Mouse (Mus musculus) CH12.LX (cell line): Measurements from ENCODE around the gene Hist1h2ae.
A peak's percentile ranks its signal among the peaks of the same experiment; 100 is the strongest.

Experiments
- CHD2 ChIP-seq: IDR thresholded peaks from 2 replicates; pipeline ENCODE4 v1.6.1; 2011; ENCODE audit warnings: low read length, improper control_type of control experiment
- MAFK ChIP-seq: IDR thresholded peaks from 2 replicates; pipeline ENCODE4 v1.6.1; 2011; ENCODE audit warnings: low read length, improper control_type of control experiment; ENCODE audit not compliant: insufficient replicate concordance
- MXI1 ChIP-seq: IDR thresholded peaks from 2 replicates; pipeline ENCODE4 v1.6.1; 2011; ENCODE audit warnings: mild to moderate bottlenecking, low read depth, low read length, improper control_type of control experiment
- POLR2A ChIP-seq: IDR thresholded peaks from 2 replicates; pipeline ENCODE4 v1.6.1; 2011; ENCODE audit warnings: low read depth, mild to moderate bottlenecking, improper control_type of control experiment, low read length
- SIN3A ChIP-seq: IDR thresholded peaks from 2 replicates; pipeline ENCODE4 v1.6.1; 2012; ENCODE audit warnings: low read length, improper control_type of control experiment, inconsistent platforms

DNA sequence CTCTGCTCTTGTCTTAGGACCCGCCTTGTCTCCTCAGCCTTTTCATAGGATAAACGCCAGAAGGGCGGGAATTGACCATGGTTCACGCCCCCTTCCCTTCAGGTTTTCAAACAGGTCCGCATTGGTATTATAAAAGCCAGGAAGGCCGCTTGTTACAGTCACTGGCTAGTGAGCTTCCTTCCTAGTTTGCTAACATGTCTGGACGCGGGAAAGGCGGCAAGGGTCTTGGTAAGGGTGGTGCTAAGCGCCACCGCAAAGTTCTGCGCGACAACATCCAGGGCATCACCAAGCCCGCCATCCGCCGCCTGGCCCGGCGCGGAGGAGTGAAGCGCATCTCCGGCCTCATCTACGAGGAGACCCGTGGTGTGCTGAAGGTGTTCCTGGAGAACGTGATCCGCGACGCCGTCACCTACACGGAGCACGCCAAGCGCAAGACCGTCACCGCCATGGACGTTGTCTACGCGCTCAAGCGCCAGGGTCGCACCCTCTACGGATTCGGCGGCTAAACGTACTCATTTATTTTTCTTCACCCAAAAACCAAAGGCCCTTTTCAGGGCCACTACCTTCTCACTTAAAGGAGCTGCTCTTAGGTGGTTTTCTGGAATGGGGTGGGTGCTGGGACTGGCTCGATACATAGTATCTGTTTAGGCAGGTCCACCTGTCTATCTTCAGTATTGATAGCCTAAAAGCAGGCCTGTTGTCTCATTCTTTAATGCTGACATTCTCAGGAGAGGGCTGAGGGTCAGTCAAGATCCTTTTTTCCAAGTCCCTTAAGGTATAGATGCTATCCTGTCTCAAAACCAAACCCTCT is 10.6 kb upstream of the Hist1h2ae start, which contains the start of gene Hist1h4d:
- no peak; the same call in 1 of the 2 replicates for TF ChIP-seq MXI1
- peak; percentile 99 for TF ChIP-seq POLR2A
- peak; percentile 92; the same call in 1 of the 2 replicates for TF ChIP-seq SIN3A
- no peak; the same call in 1 of the 2 replicates for TF ChIP-seq CHD2
- no peak for TF ChIP-seq MAFK
